Mouse (Mus musculus): Measurements from ENCODE around the gene Psma3. TPM values are rescaled to one million over a fixed set of nuclear protein-coding genes. Genes with fewer than 3 reads are reported as not detected.

Gene Psma3
- 100 to 1,000 TPM; 244 to 255 TPM for total RNA-seq (2021)

GRCm38 (mm10) chr12:70974441-70975266, at the start of gene Psma3:
Psma3 (plus strand) TSS chr12:70974621.
- intact Hi-C loops (cut with DNase I): no loop called here
- DNase-seq (ENCODE audit: extremely low spot score in 1 of 2, low spot score in 2 of 2): peak; percentile 89 to 94

- no peak for DNase-seq (ENCODE audit: extremely low spot score in 1 of 2, low spot score in 2 of 2)
- intact Hi-C loops (cut with DNase I): no loop called here
These were observed 44.6 kb upstream of the Psma3 start for GRCm38 (mm10) chr12:70929781-70930180.

- intact Hi-C loops (cut with DNase I): no loop called here
- peak in 1 of 2 experiments; percentile 58 for DNase-seq (ENCODE audit: extremely low spot score in 1 of 2, low spot score in 2 of 2)
These were observed 37.3 kb upstream of the Psma3 start for GRCm38 (mm10) chr12:70937150-70937549.

GRCm38 (mm10) chr12:70937571-70938384, 36.6 kb upstream of the Psma3 start, which contains the start of gene Actr10:
Actr10 (plus strand) TSS chr12:70937857.
- intact Hi-C loops (cut with DNase I): no loop called here
- DNase-seq (ENCODE audit: extremely low spot score in 1 of 2, low spot score in 2 of 2): peak; percentile 91 to 98

GRCm38 (mm10) chr12:70940806-70941205, 33.6 kb upstream of the Psma3 start:
- intact Hi-C loops (cut with DNase I): no loop called here
- no peak for DNase-seq (ENCODE audit: extremely low spot score in 1 of 2, low spot score in 2 of 2)

- intact Hi-C loops (cut with DNase I): no loop called here
- no peak for DNase-seq (ENCODE audit: extremely low spot score in 1 of 2, low spot score in 2 of 2)
These were observed 30.2 kb upstream of the Psma3 start for GRCm38 (mm10) chr12:70944181-70944580.

- intact Hi-C loops (cut with DNase I): no loop called here
These were observed 27.7 kb upstream of the Psma3 start for GRCm38 (mm10) chr12:70946585-70947256.

GRCm38 (mm10) chr12:70958640-70959039, 15.8 kb upstream of the Psma3 start:
- no peak for DNase-seq (ENCODE audit: extremely low spot score in 1 of 2, low spot score in 2 of 2)
- intact Hi-C loops (cut with DNase I): no loop called here

More at GRCm38 (mm10) chr12:70946585-70947256, 27.7 kb upstream of the Psma3 start:
- DNase-seq (ENCODE audit: extremely low spot score in 1 of 2, low spot score in 2 of 2): no peak

GRCm38 (mm10) chr12:70967581-70967980, 6.8 kb upstream of the Psma3 start:
- no peak for DNase-seq (ENCODE audit: extremely low spot score in 1 of 2, low spot score in 2 of 2)
- intact Hi-C loops (cut with DNase I): no loop called here

- peak; percentile 67 to 89 for DNase-seq (ENCODE audit: extremely low spot score in 1 of 2, low spot score in 2 of 2)
- intact Hi-C loops (cut with DNase I): no loop called here
These were observed 6.2 kb upstream of the Psma3 start for GRCm38 (mm10) chr12:70968141-70968790.

- intact Hi-C loops (cut with DNase I): no loop called here
- DNase-seq (ENCODE audit: extremely low spot score in 1 of 2, low spot score in 2 of 2): peak; percentile 84 to 88
These were observed 5.6 kb upstream of the Psma3 start for GRCm38 (mm10) chr12:70968791-70969307.

- DNase-seq (ENCODE audit: extremely low spot score in 1 of 2, low spot score in 2 of 2): peak; percentile 61 to 68
- intact Hi-C loops (cut with DNase I): no loop called here
These were observed 4.8 kb upstream of the Psma3 start for GRCm38 (mm10) chr12:70969485-70970184.

- no peak for DNase-seq (ENCODE audit: extremely low spot score in 1 of 2, low spot score in 2 of 2)
- intact Hi-C loops (cut with DNase I): no loop called here
These were observed 590 bp upstream of the Psma3 start for GRCm38 (mm10) chr12:70973831-70974230.

- no peak for DNase-seq (ENCODE audit: extremely low spot score in 1 of 2, low spot score in 2 of 2)
- intact Hi-C loops (cut with DNase I): no loop called here
These were observed 985 bp downstream of the Psma3 start for GRCm38 (mm10) chr12:70975406-70975805.

- intact Hi-C loops (cut with DNase I): no loop called here
- DNase-seq (ENCODE audit: extremely low spot score in 1 of 2, low spot score in 2 of 2): no peak
These were observed 1.5 kb downstream of the Psma3 start for GRCm38 (mm10) chr12:70975891-70976290.

GRCm38 (mm10) chr12:70978345-70978744, 3.9 kb downstream of the Psma3 start:
- intact Hi-C loops (cut with DNase I): no loop called here

GRCm38 (mm10) chr12:70984855-70985550, 10.6 kb downstream of the Psma3 start:
- DNase-seq (ENCODE audit: extremely low spot score in 1 of 2, low spot score in 2 of 2): no peak
- intact Hi-C loops (cut with DNase I): no loop called here

More at GRCm38 (mm10) chr12:70978345-70978744, 3.9 kb downstream of the Psma3 start:
- DNase-seq (ENCODE audit: extremely low spot score in 1 of 2, low spot score in 2 of 2): no peak

Measured in left cerebral cortex, postnatal 10 days (tissue).